Mouse (Mus musculus) right cerebral cortex, postnatal 10 days (tissue): ENCODE measurements at regions not wholly inside any gene's neighbourhood (a gene's known extent, or its start where the extent isn't known, plus 50 kb on each side); places are given as distances from the start of the nearest gene placed in this dataset.
"Not testable (repeated sequence)": the region's sequence is repeated elsewhere in the genome, so short reads cannot be mapped to it uniquely, and the experiment has no call there.

Experiments
- DNase-seq, 2 experiments: peaks; one replicate each; pipeline ENCODE4 v3.0.0; 2021; ENCODE audit warnings: low spot score in 2 of 2

DNA sequence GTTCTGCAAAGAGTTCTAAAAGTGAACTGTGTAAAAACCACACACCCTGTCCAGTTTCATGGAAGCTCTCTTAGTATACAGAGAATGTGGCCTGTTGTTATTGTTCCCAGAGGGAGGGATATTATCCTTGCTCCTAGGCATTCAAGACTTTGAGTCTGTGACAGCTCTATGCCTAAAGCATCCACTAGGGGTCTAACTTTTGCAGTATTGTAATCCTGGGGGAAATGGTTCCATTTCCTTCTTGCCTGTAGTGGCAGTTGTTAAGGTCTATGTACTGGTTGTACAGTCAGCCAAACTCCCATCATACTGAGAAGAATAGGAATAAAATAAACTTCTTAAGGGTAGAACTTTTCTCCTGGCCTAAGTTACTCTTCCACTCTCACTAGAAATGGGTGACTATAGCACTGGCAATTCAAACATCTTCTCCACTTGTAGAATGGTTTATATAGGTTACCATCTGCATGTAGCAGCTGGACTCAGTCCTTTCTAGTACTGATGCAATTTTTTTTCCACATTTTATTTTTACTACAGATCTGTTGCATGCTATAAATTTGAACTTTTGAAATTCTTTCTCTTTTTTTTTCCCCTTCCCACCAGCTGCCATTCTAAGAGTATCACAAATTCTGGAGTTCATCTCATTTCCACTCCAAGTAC is 51.4 kb upstream of the Dpt start:
- DNase-seq: no peak

DNA sequence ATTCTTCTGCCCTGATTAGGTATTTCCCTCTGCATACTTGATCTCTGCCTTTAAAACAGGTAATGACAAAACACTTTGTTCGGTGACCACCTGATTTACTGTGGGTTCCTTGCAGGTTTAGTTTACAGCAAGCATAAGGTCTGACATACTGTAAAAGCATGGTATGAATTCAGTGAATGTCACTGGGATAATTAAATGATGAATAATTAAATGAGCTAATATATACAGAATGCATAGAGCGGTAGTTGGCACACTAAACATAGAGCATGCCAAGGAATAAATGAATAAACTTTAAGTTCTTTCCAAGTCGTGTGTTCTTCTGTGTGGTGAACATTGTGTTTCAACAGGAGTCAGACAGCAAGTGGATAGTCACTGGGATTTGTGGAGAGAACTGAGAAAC is 51.9 kb upstream of the Dpt start:
- DNase-seq: no peak

DNA sequence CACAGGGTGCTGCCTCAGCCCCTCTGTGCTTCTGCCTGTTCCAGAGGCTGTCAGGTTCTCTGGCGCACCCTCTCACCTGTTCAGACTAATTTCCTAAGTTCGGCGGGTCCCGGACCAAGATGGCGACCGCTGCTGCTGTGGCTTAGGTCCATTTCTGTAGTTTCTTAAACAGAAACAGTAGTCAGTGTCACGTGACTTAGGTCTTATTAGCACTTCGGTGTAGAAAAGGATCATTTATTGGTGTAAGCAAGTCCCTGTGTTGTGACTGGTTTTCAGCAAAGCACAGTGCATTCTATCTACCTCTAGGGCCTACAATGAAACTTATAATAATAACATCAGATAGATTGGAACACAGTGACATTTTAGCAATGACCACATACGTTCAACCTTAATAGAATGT is 53.5 kb upstream of the Dpt start:
- DNase-seq: not testable (repeated sequence)

DNA sequence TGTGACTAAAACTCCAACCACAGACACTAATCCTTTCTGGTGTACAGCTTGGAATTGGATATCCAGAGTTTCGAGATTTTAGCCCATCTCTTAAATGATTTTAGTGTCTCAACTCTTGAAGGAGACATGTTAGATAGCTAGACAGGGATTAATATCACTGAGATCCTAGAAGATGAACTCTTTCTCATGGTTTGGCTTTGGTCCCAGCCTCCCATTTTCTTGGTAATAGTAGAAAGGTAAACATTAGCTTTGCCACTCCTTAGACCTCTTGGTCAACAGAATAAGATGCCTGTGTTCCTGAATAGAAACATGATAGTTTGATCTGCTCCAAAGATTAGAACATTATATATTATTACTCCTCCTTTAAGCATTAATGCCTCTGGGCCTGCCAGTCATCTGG is 60.8 kb upstream of the Dpt start:
- DNase-seq: no peak

DNA sequence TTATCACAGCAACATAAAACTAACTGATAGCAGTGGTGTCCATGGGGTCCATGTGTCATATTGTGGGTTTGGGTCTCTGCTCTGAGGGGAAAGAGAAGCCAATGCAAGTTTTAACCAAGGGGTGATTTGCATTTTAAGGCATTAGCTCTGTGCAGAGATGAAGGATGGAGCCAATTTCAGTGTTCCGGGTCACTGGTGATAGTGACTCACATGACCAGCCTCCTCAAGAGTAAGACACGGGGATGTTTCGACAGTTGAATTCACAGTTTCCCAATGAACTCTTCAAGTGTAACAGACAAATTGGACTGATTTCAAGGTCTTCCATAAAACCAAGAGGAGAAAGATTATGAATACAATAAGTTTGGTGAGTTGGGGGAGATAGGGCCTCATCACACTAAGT is 62.7 kb upstream of the Dpt start:
- no peak for DNase-seq

DNA sequence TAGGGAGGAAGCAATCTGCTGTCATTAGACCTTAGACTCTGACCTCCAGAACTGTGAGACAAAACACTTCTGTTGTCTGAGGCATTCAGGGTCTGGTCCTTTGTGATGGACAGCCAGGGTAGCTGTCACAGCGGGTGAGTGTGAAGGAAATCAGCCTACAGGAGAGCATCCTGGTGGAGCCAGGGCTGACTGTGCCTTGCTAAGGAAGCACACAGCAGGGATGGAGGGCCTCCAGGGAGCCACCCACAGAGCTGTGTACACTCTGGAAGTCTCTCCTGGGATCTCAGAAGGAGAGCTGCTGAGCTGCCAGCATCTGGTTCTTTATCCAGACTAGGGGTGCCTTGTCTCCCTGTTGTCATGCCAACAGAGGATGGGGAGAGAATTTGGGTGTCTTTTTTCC is 74.4 kb upstream of the Dpt start:
- DNase-seq: peak; percentile 72 to 80

DNA sequence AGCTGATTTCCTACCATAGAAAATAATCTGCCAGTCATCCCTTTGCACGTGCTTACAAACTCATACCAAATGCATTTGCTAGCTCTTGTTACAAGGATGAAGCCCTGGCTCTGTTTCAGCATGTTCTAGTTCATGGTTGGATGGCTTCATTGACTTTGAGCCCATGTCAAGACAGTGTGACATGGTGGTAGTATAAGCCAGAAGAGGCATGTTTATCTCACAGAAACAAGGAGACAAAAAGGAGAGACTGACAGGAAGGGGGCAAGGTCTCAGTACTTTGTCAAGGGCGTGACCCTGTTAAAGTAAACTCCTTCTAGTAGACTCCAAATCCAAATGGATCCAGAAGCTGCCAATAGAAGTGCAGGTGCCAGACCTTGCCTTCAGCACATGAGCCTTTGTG is 81.5 kb upstream of the Dpt start:
- no peak for DNase-seq

DNA sequence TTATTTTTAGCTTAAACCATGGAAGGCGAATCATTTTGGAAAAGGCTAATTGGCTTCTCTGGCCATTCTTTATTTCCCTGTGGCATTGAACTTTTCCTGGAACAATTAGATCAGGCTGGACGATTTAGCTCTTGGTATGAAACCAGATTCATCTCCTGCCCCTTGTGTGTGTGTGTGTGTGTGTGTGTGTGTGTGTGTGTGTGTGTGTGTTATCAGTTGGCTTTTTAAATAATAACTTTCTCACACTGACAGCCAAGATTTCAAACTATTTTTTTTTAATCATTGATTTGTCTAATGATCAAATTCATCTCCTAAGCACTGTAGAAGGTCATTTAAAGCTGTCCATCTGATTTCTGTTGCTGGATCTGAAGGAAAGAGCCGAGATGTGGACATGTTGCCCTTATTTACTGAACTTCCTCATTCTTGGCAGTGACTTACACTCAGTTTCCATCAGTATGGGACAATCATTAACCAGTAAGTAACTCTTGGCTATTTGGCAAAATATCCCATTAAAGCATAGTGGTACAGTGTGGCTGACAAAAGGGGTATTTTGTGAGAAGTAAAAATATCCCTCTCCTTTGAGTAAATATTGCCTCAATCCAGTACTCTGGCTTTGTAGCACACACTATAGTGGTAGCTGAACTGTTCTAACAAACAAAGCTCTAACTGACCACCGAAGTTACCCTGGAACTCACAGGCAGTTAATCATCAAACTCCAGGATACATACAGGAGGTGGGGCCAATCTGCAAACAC is 82.5 kb upstream of the Dpt start:
- DNase-seq: no peak

DNA sequence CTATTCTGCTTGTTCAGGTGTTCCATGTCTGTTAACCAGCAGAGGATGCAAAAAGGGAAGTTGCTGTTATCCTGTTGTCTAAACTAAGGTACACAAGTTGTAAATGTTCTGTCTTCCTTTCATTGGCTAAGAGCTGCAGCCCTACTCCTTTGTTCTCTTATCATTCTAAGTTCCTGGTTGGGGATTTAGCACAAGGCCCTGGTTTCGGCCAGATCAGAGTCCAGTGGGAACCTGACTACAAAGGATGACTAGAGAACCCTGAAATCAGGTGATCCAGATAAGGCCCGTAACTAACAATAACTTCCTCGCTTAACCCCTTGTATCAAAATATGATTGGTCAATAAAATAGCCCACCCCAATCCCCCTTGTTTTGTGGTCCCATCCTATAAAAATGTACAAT is 83.9 kb upstream of the Dpt start:
- no peak for DNase-seq

DNA sequence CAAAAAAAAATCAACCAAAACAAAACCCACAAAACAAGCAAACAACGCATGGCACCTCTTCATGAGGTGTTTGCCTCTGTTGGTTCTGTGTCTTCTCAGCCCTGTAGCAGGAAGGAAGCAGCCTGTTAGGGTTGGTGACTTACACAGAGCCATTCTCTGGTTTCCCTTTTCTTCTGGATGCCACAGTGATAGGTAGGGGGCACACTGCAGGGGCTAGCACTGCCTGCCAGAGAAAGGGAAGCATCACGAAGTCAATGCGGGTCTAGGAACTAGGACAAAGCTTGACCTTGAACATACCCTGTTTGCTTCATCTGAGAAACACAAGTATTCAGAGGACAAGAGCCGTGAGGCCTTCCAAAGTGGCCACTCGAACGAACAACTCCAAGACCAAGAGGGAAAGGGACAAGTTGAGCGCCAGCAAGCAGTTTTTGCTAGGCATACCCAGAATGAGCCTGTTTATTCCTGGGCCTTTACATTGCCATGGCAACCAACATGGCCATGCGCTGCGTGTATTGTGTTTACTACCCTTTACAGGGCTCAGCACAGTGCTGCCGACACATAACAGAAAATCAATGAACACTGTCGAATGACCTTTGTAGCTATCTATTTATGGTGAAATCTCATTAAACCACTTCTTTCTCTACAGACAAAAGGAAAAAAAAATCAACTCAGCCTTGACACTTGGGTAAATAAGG is 91.9 kb upstream of the Dpt start:
- peak; percentile 61 to 80 for DNase-seq

DNA sequence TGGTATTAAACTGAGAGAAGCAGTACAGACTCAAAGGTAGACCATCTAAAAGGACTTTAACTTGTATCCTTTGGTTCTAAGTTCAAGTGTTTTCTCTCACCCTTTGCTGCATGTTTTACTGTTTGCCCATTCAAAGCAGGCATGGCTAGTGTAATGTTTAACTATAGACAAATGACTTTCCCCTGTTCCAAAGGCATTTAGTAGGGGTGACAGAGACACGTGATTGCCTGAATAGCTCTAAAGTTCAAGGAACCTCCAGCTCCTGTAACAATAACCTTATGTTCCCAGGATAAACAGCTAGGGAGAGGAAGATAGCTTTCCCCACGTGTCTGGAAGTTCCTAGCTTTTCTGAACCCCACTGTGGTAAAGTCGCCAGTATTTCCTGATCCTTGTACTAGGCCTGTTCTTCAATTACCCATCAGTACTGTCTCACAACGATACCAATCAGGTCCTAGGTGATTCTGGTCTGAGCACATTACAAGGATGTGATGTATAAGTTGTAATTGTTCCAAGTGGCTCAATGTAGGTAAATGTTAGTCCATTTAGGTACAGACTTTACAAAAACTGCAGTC is 92.8 kb upstream of the Dpt start:
- no peak for DNase-seq

DNA sequence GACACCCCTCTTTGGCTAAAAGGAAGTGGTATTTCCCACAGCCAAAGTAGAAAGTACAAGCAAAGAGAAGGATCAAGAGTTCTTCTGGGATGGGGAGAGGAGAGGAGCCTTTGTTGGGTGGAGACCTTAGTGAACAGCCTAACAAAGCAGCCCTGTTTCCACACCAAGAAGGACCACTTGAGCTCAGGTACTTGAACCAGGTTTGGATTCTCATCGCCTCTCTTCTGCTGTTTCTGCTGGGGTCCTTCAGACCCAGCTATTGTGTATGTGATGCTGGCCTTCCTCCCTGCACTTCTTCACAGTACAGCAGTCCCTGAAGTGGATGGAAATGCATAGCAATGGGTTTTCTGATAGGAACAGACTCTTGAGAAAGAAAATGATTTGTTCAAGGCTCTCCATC is 106.4 kb upstream of the Dpt start:
- DNase-seq: no peak

DNA sequence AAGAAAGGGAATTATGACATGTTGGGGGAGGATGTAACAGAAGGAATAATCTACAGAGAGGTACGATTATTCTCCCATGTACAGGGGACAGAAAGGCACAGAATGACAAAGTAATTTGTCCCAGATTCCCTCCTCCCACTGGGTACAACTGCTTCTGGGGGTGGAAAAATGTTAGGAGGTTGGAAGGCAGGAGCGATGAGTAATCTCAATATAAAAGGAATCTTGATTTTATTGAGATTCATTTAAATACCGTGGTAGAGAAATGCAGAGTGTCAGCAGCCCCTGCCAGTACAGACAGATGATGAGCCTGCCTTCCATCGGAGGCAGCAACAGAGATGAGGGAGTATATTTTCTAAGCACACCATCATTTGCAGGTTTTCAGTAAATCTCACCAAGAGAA is 107.1 kb upstream of the Dpt start:
- peak; percentile 46 to 56 for DNase-seq

DNA sequence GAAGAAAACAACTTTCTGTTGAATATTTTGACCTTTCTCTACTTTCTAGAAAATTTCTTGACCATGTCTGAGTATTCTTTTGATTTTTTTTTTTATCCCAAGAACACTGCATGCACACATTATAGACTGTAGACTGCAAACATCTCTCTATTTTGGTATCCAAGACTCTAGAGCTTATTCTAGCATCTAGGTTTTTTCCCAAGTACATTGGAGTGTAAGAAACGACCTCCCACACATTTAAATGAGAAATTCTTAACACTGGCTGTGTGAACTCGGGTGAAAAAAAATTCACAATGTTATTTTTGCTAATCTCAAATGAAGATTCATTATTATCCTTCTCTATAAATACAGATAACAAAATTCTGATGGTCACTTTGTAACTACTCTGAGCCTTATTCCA is 112.0 kb upstream of the Dpt start:
- no peak for DNase-seq

DNA sequence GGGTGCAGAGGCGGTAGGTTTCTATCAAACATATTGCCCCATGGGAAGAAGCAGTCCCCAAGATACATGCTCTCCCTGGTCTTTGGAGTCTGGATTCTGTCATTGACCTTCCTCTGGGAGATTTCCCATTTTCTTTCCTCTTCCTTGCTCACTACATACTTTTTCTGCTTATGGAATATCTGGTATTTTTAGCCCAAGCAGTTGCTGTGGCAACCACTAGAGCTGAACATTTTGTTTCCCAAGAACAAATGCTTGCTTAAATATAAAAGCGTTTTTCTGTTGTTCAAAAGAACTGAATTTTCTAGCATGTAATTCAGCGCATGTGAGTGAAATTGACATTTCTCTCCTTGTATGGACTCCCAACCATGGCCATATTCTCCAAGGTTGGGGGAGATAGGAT is 112.7 kb upstream of the Dpt start:
- peak; percentile 54 to 81 for DNase-seq

DNA sequence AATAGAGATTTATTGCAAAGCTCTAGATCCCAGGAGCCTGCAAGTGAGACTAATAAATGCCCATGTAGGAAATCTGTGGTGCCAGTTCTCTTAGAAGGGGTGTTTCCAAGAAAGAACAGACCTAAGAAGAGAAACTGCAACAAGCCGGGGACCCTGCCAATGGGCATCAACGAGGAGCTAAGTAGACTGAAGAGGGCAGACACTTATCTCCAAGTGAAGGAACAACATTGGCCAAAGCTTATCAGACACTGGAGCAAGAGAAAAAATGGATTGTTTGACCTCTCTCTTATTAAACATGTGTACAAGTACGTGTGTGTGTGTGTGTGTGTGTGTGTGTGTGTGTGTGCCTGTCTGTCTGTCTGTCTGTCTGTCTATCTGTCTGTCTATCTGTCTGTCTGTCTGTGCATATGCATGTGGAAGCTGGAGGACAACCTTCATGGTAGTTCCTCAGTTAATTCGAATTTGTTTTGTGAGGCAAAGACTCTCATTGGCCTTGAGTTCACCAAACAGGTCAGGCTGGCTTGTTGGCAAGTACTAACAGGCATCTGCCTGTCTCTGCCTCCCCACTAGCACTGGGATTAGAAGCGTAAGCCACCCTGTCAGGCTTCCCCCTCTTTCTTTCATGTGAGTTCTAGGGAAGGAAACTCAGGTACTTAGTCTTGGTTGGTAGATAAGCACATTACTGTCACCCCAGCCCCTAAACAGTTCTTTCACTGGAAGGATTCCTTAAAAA is 113.4 kb upstream of the Dpt start:
- no peak for DNase-seq

DNA sequence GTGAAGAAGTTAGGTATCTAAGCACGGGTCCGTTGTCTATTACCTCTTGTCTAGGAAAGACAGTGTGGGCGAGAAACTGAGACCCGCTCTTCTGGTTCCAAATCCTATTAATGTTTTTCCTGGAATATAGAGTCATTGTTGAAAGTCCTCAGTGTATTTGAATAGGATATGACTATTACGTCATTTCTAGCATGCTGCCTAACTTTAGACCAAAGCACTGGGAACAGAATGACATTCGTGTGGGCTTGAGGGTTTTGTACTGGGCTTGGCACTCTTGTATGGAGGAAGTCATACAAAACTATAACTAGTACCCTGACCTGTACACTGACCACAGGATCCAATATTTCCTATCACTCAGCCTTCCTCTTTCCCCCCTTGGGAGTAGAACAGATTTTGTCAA is 114.0 kb upstream of the Dpt start:
- no peak for DNase-seq

DNA sequence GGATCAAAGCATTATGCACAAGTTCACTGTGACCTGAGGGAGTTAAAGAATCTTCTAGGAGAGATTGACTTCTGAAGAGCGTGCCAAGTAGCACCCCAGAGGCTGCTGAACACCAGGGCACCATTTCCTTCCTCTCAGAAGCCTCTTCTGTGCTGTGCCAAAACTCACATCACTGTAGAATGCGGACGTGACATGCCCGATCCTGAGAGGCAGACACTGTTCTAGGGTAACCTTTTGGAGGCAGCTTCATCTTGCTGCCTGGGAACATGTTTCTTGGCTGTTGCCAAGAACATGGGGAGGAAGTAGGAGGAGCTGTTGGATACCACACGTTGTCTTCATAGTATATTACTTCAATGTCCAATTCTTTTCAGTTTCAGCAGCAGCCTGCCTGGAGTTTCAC is 114.9 kb upstream of the Dpt start:
- DNase-seq: peak; percentile 26 to 42

DNA sequence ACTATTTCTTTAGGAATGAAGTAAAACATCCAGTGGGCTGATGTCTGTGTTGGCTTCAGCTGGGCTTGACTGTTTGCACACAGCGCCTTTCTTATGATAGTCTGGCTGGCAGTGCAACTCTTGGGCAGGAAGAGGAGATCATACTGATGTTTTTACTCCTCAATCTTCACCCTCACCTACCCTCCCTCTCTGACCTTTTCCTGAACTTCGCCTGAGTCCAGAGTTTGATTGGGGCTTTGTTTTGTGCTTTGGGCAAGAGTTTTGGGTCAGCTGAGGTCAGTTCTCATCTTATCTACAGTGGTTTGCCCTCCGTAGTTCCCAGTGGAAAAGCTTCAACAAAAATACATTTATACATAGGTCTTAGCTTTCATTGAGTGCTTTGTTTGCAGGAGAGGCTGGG is 118.1 kb upstream of the Dpt start:
- no peak for DNase-seq

DNA sequence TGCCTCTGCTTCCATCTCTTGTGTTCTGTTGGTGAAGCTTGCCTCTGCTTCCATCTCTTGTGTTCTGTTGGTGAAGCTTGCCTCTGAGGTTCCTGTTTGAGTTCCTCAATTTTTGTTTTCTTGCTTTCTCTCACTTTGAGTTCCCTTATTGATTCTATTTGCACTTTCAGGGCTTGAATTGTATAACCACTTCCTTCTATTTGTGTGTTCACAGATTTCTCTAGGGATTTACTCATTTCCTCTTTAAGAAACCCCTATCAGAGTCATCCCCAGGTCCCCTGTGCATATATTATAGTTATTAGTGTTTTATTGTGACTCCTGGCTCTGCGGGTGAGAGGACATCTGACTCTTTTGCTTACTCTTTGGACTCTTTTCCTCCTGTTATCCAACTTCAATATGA is 144.2 kb upstream of the Dpt start:
- DNase-seq: no peak

DNA sequence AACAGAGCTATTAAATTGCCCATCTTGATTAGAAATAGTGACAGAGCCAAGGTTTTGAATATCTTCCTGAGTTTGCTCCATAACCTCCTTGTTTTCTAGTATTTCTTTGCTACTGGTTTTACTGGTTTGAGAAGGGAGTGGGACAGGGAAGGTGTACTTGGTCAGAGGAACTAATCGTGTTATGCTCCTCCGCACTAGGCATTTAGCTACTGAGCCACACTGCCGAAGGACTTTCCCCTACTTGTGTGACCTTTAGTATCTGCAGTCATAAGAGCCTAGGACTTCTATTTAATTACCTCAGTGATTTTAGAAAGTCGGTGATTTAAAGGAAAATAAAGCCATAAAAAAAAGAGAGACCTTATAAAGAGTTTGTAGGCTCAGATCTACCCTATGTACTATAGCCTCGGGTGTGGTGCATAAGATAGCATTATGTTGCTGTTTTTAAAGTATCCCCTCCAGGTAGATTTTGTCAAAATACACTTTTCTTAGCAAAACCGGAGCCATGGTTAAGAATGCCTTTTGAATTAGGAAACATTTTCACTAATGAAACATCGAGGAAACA is 158.5 kb upstream of the Dpt start:
- DNase-seq: no peak

DNA sequence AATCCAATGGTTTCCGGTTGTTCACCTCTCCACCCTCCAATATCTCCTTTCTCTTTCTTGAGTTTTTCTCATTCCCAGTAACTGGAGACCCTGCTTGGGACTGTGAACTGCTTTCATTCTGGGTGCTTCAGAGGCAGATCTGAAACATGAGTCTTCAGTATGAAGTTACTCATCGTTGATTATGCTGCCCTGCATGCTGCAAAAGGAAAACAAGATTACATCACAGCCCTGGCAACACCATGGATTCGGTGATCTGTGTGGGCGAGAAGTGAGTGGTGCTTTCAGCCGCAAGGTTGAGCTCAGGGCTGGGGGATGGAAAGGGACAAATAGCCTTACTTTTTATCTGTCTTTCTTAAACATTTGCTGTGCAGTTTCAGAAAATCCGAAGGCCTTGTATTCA is 164.8 kb upstream of the Dpt start:
- no peak for DNase-seq
